Mouse (Mus musculus): ENCODE data around the gene Twsg1. TPM values are rescaled to one million over a fixed set of nuclear protein-coding genes. Genes with fewer than 3 reads are reported as not detected.
A peak's percentile ranks its signal among the peaks of the same experiment; 100 is the strongest.
"Not testable (repeated sequence)": the region's sequence is repeated elsewhere in the genome, so short reads cannot be mapped to it uniquely, and the experiment has no call there.

The Twsg1 gene
- 66.0 and 71.2 TPM in 2 replicates for polyA plus RNA-seq (2014; fragmentation: Nextera tagmentation; extraction: Ambion mirVana)

DNA sequence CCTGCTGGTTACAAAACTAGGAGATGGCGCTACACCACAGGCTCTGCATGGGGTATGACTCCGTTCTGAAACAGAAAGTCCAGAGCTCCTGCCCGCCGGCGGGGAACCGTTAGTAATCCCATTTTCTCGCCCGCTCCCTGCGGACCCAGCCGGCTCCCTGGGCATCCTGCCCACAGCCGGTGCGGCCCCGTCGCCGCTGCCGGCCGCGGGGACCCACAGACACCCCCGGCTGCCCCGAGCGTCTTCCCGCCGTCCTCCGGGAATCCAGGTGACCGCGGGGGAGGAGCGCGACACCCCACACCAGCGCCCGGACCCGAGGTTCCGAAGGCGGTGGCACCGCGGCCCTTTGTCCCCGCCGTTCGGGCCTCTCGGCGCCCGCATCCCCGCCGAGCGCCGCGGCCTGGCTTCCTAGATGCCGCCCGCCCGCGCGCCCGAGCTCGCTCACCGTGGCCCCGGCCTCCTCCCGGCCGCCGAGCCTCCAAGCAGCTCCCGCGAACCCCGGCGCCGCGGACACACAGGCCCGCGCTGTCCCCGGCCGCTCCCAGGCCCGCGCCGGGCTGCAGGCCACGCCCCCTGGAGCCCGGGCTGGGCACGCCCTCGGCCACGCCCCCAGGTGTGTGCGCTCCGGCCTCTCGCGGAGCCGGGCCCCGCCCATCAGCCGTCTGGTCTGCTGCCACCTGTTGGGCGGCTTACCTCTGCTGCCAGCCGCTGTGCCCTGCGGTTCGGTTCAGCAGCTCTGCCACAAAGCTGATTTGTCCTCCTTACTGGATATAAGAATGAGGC lies at the start of gene Twsg1:
Twsg1 (minus strand) TSS at position 605 of the 783 bp plus-strand sequence.
- peak; percentile 96 for ATAC-seq (ENCODE audit: low FRiP score)
- H3K27me3 ChIP-seq (ENCODE audit: control insufficient read depth, insufficient read depth, low read length), result no peaks in the 10 kb centered on the region
- H3K4me3 ChIP-seq (replicated peaks; ENCODE audit: low read length), result peak within 1 kb of the TSS; percentile 100
- peaks cover 26% of the 10 kb centered on the region for H3K36me3 ChIP-seq (replicated peaks; ENCODE audit: control insufficient read depth, insufficient read depth)
- WGBS, result under 1% methylated on average over 77 of the region's 87 CpGs
- peak within 1 kb of the TSS; percentile 89 for H3K27ac ChIP-seq
- peak within 1 kb of the TSS; percentile 99 for H3K9ac ChIP-seq
- DNase-seq (ENCODE audit: low spot score), result peak; percentile 88
- 0 out of 2 replicates have a peak, but pooled peaks cover 4% of the 10 kb centered on the region for H3K4me1 ChIP-seq (replicated peaks; ENCODE audit: control insufficient read depth, insufficient read depth, low read length)
- no peaks in the 10 kb centered on the region for H3K9me3 ChIP-seq (ENCODE audit: control insufficient read depth, low read length)
- H3K4me2 ChIP-seq (replicated peaks), result peak within 1 kb of the TSS; percentile 54

DNA sequence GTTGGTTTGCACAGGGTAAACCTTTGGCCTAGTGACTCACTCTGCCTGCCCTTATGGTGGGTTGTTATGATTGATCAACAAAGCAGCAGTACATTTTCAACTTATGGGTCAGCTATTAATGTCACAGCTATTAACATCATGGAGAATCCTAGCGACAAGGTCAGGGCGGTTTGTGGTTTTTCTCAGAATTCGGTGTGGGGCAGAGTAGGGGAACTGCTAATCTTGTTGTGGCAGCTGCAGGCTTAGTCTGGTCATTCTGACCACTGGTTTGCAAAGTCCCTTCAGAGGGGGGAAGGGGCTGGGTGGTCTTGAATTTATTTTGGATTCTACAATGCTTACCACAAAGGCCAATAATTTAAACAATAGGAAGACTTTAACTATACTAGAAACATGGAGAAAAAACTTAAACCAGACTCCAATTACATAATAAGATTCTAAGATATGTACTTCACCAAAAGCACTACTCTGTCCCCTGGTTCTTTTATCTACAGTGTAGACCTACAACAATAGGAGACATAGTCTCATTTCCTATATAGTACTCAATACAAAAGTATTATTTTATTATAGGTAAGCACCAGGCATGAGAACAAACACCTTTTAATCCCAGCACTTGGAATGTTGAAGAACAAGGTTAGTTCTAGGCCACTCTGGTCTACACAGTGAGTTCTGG lies 37.3 kb upstream of the Twsg1 start:
- no peaks in the 10 kb centered on the region for H3K9me3 ChIP-seq (ENCODE audit: control insufficient read depth, low read length)
- H3K4me1 ChIP-seq (replicated peaks; ENCODE audit: control insufficient read depth, insufficient read depth, low read length), result no peaks in the 10 kb centered on the region
- WGBS, result 87% methylated on average over 3 of the region's 3 CpGs
- ATAC-seq (ENCODE audit: low FRiP score) (no peak), DNase-seq (ENCODE audit: low spot score) (no peak)
- no peak overlapping the region for H3K9ac ChIP-seq
- H3K4me2 ChIP-seq (replicated peaks), result no peak overlapping the region
- H3K27me3 ChIP-seq (ENCODE audit: control insufficient read depth, insufficient read depth, low read length), result no peaks in the 10 kb centered on the region
- H3K27ac ChIP-seq, result no peak overlapping the region
- no peak overlapping the region for H3K4me3 ChIP-seq (replicated peaks; ENCODE audit: low read length)
- H3K36me3 ChIP-seq (replicated peaks; ENCODE audit: control insufficient read depth, insufficient read depth), result peaks cover 42% of the 10 kb centered on the region

GRCm38 (mm10) chr17:65976720-65977119 lies 25.7 kb upstream of the Twsg1 start:
- H3K27ac ChIP-seq; H3K4me3 ChIP-seq (replicated peaks; ENCODE audit: low read length); H3K27me3 ChIP-seq (ENCODE audit: control insufficient read depth, insufficient read depth, low read length); H3K4me1 ChIP-seq (replicated peaks; ENCODE audit: control insufficient read depth, insufficient read depth, low read length); H3K9me3 ChIP-seq (ENCODE audit: control insufficient read depth, low read length); DNase-seq (ENCODE audit: low spot score); ATAC-seq (ENCODE audit: low FRiP score); H3K9ac ChIP-seq; H3K4me2 ChIP-seq (replicated peaks): not testable (repeated sequence)
- peaks cover 61% of the 10 kb centered on the region for H3K36me3 ChIP-seq (replicated peaks; ENCODE audit: control insufficient read depth, insufficient read depth)

GRCm38 (mm10) chr17:65967751-65968150 lies 16.7 kb upstream of the Twsg1 start:
- H3K4me1 ChIP-seq (replicated peaks; ENCODE audit: control insufficient read depth, insufficient read depth, low read length), result no peaks in the 10 kb centered on the region
- 70% methylated on average over 11 of the region's 11 CpGs for WGBS
- ATAC-seq (ENCODE audit: low FRiP score) (no peak), DNase-seq (ENCODE audit: low spot score) (no peak)
- no peaks in the 10 kb centered on the region for H3K27me3 ChIP-seq (ENCODE audit: control insufficient read depth, insufficient read depth, low read length)
- H3K9me3 ChIP-seq (ENCODE audit: control insufficient read depth, low read length), result no peaks in the 10 kb centered on the region
- H3K4me2 ChIP-seq (replicated peaks), result no peak overlapping the region
- peaks cover 27% of the 10 kb centered on the region for H3K36me3 ChIP-seq (replicated peaks; ENCODE audit: control insufficient read depth, insufficient read depth)
- H3K9ac ChIP-seq, result no peak overlapping the region
- no peak overlapping the region for H3K4me3 ChIP-seq (replicated peaks; ENCODE audit: low read length)
- no peak overlapping the region for H3K27ac ChIP-seq

- H3K9ac ChIP-seq, result no peak overlapping the region
- no peak overlapping the region for H3K4me2 ChIP-seq (replicated peaks)
- WGBS, result 95% methylated on average over 2 of the region's 2 CpGs
- H3K27me3 ChIP-seq (ENCODE audit: control insufficient read depth, insufficient read depth, low read length), result no peaks in the 10 kb centered on the region
- peaks cover 8% of the 10 kb centered on the region for H3K36me3 ChIP-seq (replicated peaks; ENCODE audit: control insufficient read depth, insufficient read depth)
- ATAC-seq (ENCODE audit: low FRiP score) (no peak), DNase-seq (ENCODE audit: low spot score) (no peak)
- H3K4me1 ChIP-seq (replicated peaks; ENCODE audit: control insufficient read depth, insufficient read depth, low read length), result no peaks in the 10 kb centered on the region
- no peaks in the 10 kb centered on the region for H3K9me3 ChIP-seq (ENCODE audit: control insufficient read depth, low read length)
- H3K4me3 ChIP-seq (replicated peaks; ENCODE audit: low read length), result no peak overlapping the region
- H3K27ac ChIP-seq, result no peak overlapping the region
Measured at GRCm38 (mm10) chr17:65962263-65962662, 11.2 kb upstream of the Twsg1 start.

DNA sequence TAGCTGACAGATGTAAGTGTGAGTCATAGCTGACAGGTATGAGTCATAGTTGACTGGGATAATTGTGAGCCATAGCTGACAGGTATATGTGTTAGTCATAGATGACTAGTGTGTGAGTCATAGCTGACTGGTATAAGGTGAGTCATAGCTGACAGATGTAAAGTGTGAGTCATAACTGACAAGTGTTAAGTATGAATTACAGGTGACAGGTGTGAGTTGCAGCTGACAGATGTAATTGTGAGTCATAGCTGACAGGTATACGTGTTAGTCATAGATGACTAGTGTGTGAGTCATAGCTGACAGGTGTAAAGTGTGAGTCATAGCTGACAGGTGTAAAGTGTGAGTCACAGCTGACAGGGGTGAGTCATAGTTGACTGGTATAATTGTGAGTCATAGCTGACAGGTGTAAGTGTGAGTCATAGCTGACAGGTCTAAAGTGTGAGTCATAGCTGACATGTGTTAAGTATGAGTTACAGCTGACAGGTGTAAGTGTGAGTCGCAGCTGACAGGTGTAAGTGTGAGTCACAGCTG lies 10.6 kb upstream of the Twsg1 start:
- H3K4me2 ChIP-seq (replicated peaks), result no peak overlapping the region
- no peaks in the 10 kb centered on the region for H3K4me1 ChIP-seq (replicated peaks; ENCODE audit: control insufficient read depth, insufficient read depth, low read length)
- no peaks in the 10 kb centered on the region for H3K27me3 ChIP-seq (ENCODE audit: control insufficient read depth, insufficient read depth, low read length)
- peaks cover 8% of the 10 kb centered on the region for H3K36me3 ChIP-seq (replicated peaks; ENCODE audit: control insufficient read depth, insufficient read depth)
- no peak overlapping the region for H3K27ac ChIP-seq
- ATAC-seq (ENCODE audit: low FRiP score), result peak; percentile 51; the same call in 1 of the 2 replicates
- no peak overlapping the region for H3K4me3 ChIP-seq (replicated peaks; ENCODE audit: low read length)
- DNase-seq (ENCODE audit: low spot score), result no peak
- H3K9me3 ChIP-seq (ENCODE audit: control insufficient read depth, low read length), result no peaks in the 10 kb centered on the region
- H3K9ac ChIP-seq, result no peak overlapping the region
- WGBS, result 91% methylated on average over 2 of the region's 2 CpGs

DNA sequence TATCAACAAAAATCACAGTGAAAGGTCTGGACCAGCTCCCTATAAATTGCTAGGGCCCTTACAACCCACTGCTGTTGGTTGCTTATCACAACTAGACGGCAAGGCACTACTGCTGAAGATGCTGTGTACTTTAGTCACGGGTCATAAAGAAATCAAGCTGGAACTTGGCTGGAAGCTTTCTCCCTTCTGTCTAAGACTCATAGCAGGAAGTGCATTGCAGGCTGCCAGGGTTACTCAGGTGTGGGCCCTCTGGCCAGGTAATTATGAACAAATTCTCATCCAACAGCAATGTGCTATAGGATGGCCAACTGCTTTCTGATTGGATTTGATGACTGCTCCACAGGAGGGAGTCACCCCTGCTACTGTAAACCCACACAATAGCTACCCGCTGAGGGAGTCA lies 8.0 kb upstream of the Twsg1 start:
- no peaks in the 10 kb centered on the region for H3K27me3 ChIP-seq (ENCODE audit: control insufficient read depth, insufficient read depth, low read length)
- no peaks in the 10 kb centered on the region for H3K36me3 ChIP-seq (replicated peaks; ENCODE audit: control insufficient read depth, insufficient read depth)
- WGBS, result 77% methylated on average over 3 of the region's 3 CpGs
- DNase-seq (ENCODE audit: low spot score) (no peak), ATAC-seq (ENCODE audit: low FRiP score) (no peak)
- no peak overlapping the region for H3K9ac ChIP-seq
- H3K4me1 ChIP-seq (replicated peaks; ENCODE audit: control insufficient read depth, insufficient read depth, low read length), result no peaks in the 10 kb centered on the region
- no peak overlapping the region for H3K27ac ChIP-seq
- H3K9me3 ChIP-seq (ENCODE audit: control insufficient read depth, low read length), result no peaks in the 10 kb centered on the region
- H3K4me2 ChIP-seq (replicated peaks), result no peak overlapping the region
- no peak overlapping the region for H3K4me3 ChIP-seq (replicated peaks; ENCODE audit: low read length)

- no peak overlapping the region for H3K9ac ChIP-seq
- no peaks in the 10 kb centered on the region for H3K36me3 ChIP-seq (replicated peaks; ENCODE audit: control insufficient read depth, insufficient read depth)
- H3K9me3 ChIP-seq (ENCODE audit: control insufficient read depth, low read length), result no peaks in the 10 kb centered on the region
- DNase-seq (ENCODE audit: low spot score), result no peak
- 76% methylated on average over 1 of the region's 1 CpGs for whole genome bisulfite sequencing
- H3K4me2 ChIP-seq (replicated peaks), result no peak overlapping the region
- no peaks in the 10 kb centered on the region for H3K27me3 ChIP-seq (ENCODE audit: control insufficient read depth, insufficient read depth, low read length)
- no peak overlapping the region for H3K27ac ChIP-seq
- H3K4me1 ChIP-seq (replicated peaks; ENCODE audit: control insufficient read depth, insufficient read depth, low read length), result no peaks in the 10 kb centered on the region
- H3K4me3 ChIP-seq (replicated peaks; ENCODE audit: low read length), result no peak overlapping the region
- ATAC-seq (ENCODE audit: low FRiP score), result no peak
Measured at GRCm38 (mm10) chr17:65958366-65958765, 7.3 kb upstream of the Twsg1 start.

DNA sequence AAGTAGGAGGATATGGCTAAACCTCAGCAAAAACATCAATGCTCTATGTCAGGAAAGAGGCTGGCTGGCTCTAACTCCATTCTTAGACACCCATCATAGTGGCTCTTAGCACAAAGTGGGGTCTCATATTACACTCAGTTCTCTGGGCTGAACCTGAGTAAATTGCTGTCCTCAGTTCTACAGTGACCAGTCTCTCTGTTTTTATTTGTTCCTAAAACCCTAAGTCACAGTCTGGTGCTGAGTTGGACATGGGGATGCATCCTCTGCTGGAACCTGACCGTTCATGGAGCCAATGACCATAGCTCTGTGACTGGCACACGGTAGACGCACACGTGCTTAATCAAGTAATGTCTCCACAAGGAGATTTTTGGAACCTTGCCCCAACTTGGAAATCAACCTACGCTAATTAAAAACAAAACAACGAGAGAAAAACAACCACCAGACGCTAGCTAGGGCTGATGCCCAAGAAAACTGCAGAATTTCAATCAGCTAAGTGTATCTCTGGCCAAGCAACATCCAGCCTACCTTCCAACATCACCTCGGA lies 6.8 kb upstream of the Twsg1 start:
- Histone ChIP-seq H3K4me3 (replicated peaks; ENCODE audit: low read length) (no peak overlapping the region), H3K4me1 (replicated peaks; ENCODE audit: control insufficient read depth, insufficient read depth, low read length) (no peaks in the 10 kb centered on the region), H3K9ac (no peak overlapping the region), H3K27ac (no peak overlapping the region), H3K9me3 (ENCODE audit: control insufficient read depth, low read length) (no peaks in the 10 kb centered on the region), H3K36me3 (replicated peaks; ENCODE audit: control insufficient read depth, insufficient read depth) (no peaks in the 10 kb centered on the region), H3K27me3 (ENCODE audit: control insufficient read depth, insufficient read depth, low read length) (no peaks in the 10 kb centered on the region), H3K4me2 (replicated peaks) (no peak overlapping the region)
- 85% methylated on average over 8 of the region's 8 CpGs for WGBS
- ATAC-seq (ENCODE audit: low FRiP score) (no peak), DNase-seq (ENCODE audit: low spot score) (no peak)
